Mouse (Mus musculus): ENCODE measurements around the gene Skida1.
A peak's percentile ranks its signal among the peaks of the same experiment; 100 is the strongest.

Skida1 gene

DNA sequence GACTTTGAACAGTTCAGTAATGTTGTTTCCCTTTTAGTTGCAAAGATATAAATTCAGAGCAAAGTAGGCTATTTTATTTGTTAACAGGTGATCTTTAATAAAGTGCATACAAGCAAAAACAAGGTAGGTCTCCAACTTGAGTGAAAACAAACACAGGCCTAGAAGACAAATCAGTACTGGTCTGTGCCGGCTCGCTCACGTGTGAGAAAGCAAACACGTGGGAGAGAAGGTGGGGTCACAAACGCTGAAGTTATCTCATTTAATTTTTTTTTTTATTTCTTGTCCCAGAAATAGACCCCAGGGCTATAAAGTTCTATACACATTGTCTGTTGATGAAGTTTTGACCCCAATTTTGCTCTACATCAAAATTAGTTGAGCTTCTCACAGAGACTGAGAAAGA is 23.7 kb downstream of the Skida1 start:
- DNase-seq (ENCODE audit: extremely low read depth, insufficient read length, low spot score), result no peak

DNA sequence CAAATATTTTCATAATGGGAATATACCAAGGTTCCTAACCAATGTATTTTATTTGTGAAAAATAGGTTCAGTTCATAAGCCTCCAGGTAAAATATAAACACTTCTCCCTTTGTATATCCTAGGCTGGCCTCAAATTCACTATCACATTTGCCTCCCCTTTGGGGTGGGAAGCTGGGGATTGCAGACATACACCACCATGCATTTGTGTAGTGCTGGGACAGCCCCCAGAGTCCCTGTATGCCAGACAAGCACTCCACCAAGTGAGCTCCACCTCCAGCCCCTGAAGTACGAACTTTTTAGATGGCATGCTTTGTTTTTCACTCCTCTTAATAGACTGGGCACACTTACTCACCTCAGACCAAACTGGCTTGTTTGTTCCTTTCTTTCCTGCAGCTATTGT is 26.0 kb downstream of the Skida1 start:
- no peak for DNase-seq (ENCODE audit: extremely low read depth, insufficient read length, low spot score)

DNA sequence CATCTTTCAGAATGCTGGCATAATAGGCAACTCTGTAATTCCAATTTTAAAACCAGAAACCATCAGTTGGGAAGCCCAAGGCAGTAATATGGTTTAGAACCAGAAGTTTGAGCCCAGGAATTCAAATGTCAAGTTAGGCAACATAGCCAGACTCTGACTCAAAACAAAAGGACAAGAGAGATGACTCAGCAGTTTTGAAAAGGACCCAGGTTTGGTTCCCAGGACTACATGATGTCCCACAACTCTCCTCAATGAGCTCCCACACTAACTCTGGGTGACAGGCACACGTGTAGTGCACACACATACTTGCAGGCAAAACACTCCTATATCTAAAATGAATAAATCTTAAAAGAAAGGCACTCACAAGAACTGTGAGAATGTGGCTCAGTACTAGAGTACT is 29.7 kb downstream of the Skida1 start:
- DNase-seq (ENCODE audit: extremely low read depth, insufficient read length, low spot score), result no peak

DNA sequence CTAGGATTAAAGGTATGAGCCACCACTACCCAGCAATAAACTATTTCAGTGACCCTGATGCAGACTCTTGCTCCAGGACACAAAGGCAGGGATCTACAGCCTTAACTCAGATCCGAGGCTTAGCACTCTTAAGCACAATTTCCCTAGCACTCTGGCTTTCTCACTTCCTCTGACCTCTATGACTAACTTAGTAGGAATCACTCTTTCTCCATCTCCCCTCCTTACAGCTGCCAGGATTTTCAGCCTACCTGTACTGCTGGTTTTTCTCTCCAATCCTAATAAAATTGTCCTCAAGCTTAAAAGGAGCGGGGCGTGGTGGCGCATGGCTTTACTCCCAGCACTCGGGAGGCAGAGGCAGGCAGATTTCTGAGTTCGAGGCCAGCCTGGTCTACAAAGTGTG is 31.5 kb downstream of the Skida1 start:
- DNase-seq (ENCODE audit: extremely low read depth, insufficient read length, low spot score), result no peak

DNA sequence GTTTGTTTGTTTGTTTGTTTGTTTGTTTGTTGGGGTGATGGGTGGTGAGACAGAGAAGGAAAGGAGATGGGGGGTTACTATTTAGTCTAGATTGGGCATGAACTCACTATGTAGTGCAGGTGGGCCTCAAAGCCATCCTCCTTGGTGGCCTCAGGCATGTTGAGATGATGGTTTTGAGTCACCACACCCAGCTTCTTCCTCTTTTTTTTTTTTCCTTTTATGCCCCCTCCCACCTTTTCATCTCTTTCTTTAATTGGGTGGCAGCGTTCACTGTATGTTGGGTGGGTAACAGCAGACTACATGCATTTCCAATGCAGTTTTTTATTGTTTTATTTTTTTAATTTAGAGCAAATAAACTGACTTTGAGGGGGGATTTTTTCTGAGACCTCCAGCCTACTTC is 32.2 kb downstream of the Skida1 start:
- DNase-seq (ENCODE audit: extremely low read depth, insufficient read length, low spot score), result no peak

DNA sequence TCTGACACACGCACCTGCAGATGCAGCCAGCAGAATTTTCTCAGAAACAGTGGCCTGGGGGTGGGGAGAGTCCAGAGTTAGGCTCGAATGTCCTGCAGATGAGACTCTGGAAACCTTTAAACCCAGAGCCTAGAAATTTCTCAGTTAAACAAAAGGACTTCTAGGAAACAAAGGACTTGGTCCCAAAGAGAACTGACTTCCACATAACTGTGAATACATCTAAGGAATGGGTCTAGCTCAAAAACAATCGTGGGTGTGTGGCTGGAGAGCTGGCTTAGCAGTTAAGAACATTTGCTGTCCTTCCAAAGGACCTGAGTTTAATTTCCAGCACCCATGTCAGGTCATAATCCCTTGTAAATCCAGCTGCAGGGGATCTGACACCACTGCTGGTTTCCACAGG is 33.3 kb downstream of the Skida1 start:
- no peak for DNase-seq (ENCODE audit: extremely low read depth, insufficient read length, low spot score)

DNA sequence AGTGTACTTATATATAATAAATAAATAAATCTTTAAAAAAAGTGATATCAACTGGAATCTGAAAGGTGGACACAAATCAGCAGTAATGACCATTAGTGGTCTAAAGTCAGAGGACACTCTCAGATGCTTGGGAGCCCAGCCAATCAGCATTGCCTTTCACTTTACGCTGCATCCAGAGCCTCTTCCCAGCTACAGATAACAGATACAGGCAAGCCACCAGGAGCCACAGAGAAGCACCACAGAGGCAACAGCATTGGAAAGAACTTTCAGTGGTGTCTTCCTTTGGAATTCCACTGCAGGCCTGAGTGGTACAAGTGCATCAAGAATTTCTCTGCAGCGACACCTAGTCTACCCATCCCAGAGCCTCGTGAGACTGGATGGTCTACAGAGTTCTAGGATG is 36.0 kb downstream of the Skida1 start:
- no peak for DNase-seq (ENCODE audit: extremely low read depth, insufficient read length, low spot score)

DNA sequence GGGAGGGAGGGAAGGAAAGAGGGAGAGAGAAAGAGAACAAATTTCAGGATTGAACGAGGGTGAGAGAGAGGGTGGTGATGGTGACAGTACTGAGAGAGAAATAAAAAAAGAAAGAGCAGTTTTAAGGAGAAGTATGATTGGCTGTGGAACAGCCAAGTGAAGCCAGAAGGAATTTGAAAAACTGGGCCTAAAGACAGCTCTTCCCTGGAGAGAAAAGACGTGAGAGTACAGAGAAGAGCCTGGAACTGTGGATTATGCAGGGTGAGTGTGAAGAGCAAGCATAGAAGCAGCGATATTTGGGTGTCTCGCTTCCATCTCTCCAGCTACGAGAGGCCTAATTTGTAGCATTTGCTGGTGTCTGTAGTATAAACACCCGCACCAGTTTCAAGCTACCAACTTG is 37.6 kb downstream of the Skida1 start:
- no peak for DNase-seq (ENCODE audit: extremely low read depth, insufficient read length, low spot score)

DNA sequence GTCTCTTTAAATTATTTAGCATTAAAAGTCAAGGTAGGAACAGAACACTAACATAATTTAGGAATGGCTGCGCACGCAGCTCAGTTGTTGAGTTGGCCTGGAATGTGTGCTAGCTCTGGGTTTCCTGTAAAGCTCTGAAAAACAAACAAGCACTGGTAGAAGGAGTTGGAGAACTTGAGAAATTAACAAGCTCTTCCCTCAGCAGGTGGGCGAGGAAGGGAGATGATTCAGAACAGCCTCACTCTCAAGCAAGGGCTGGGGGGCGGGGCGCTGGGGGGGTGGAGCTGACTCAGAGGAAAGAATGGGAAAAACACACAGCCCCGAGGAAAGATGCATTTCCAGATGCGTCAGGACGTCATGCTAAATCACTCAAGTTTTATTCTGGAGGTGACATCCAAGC is 43.7 kb downstream of the Skida1 start:
- DNase-seq (ENCODE audit: extremely low read depth, insufficient read length, low spot score), result peak; percentile 16

DNA sequence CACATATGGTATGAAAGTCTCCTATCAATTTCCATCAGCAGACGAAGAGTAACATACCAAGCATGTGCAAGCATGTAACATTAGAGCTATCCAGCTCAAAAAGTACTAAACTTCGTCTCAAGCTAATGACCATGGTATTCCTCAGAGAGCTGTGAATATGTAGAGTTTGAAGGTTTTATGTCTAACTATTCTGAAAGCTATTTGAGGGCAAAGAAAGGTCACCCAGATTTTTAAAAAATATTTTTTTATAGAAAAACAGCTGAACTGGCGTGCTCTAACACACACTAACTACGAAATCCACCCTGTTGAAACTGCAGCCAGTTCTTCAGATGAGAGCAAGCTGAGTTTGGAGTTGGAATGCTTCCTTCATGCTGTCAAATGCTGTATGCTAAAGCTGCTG is 44.6 kb downstream of the Skida1 start:
- DNase-seq (ENCODE audit: extremely low read depth, insufficient read length, low spot score), result no peak

DNA sequence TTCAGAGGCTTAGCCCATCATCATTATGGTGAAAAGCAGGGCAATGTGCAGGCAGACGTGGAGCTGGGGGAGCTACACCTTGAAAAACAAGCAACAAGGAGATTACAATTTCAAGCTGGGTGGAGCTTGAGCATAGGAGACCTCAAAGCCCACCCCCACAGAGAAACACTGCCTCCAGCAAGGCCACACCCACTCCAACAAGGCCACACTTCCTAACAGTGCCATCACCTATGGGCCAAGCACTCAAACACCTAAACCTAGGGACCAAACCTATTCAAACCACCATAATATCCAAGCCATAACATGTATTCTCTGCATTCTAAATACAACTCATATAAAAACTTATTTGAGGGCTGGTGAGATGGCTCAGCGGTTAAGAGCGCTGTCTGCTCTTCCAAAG is 46.5 kb downstream of the Skida1 start:
- no peak for DNase-seq (ENCODE audit: extremely low read depth, insufficient read length, low spot score)

DNA sequence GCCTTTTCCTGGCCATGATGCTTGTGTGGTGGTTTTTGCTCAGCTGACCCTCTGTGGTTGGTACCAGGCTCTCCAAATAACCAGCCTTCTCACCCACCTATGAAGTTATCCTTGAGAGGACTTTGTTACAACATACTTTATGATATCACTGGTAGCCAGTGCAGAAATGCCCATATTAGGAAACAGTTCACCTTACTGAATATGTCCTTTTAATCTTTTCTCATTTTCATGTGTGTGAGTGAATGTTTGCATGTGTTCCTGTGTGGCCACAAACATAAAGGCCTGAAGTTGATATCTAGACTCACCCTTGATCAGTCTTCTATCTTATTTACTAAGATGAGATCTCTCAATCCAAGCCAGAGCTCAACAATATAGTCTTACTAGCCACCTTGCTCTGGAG is 52.0 kb downstream of the Skida1 start, which contains the start of gene H2al2a:
TSS of gene H2al2a (minus strand) at position 101 of the 400 bp plus-strand sequence.
- no peak for DNase-seq (ENCODE audit: extremely low read depth, insufficient read length, low spot score)
